Mouse (Mus musculus) forebrain, embryonic 12.5 days (tissue): Measurements from ENCODE around the gene Zfp639. TPM values are rescaled to one million over a fixed set of nuclear protein-coding genes. Genes with fewer than 3 reads are reported as not detected.

Source experiments
- ATAC-seq: fragments of 200-750 bp; cut with Nextera tagmentation; 2 replicates; pipeline ENCODE4 v1.8.0; 2017; ENCODE audit warnings: moderate TSS enrichment; ENCODE audit not compliant: low FRiP score
- H3K27ac ChIP-seq: fragments of 300-500 bp; sonication (generic); 2 replicates; pipeline ENCODE4 v1.5.1; 2016; ENCODE audit warnings: mild to moderate bottlenecking
- H3K27me3 ChIP-seq: fragments of 300-500 bp; sonication (generic); 2 replicates; pipeline ENCODE4 v1.6.1; 2016; ENCODE audit warnings: mild to moderate bottlenecking
- H3K36me3 ChIP-seq: fragments of 300-500 bp; sonication (generic); replicated peaks from 2 replicates; pipeline ENCODE4 v1.6.1; 2016; ENCODE audit warnings: mild to moderate bottlenecking
- H3K4me1 ChIP-seq: fragments of 300-500 bp; sonication (generic); 2 replicates; pipeline ENCODE4 v1.6.1; 2016
- H3K4me2 ChIP-seq: fragments of 300-500 bp; sonication (generic); 2 replicates; pipeline ENCODE4 v1.6.1; 2016; ENCODE audit warnings: mild to moderate bottlenecking, moderate library complexity
- H3K4me3 ChIP-seq: fragments of 300-500 bp; sonication (generic); replicated peaks from 2 replicates; pipeline ENCODE4 v1.5.1; 2016; ENCODE audit warnings: mild to moderate bottlenecking
- H3K9ac ChIP-seq: fragments of 300-500 bp; sonication (generic); 2 replicates; pipeline ENCODE4 v1.6.1; 2016; ENCODE audit warnings: mild to moderate bottlenecking
- H3K9me3 ChIP-seq: fragments of 300-500 bp; sonication (generic); 2 replicates; pipeline ENCODE4 v1.6.1; 2016
- WGBS: fragments of 180-500 bp; shearing (Covaris S2); methylation state at CpG from one replicate; pipeline ENCODE4 v1.1.7; 2016; 5-methylcytosine and 5-hydroxymethylcytosine counted together
- polyA plus RNA-seq: library from polyadenylated mRNA; unstranded; fragments of >200 nt; fragmentation: Nextera tagmentation; extraction: Ambion mirVana; gene quantifications from 2 replicates; pipeline ENCODE4 v1.2.1, GENCODE M21; 2016

Gene Zfp639
- polyA plus RNA-seq = 43.3 and 46.5 TPM in 2 replicates

DNA sequence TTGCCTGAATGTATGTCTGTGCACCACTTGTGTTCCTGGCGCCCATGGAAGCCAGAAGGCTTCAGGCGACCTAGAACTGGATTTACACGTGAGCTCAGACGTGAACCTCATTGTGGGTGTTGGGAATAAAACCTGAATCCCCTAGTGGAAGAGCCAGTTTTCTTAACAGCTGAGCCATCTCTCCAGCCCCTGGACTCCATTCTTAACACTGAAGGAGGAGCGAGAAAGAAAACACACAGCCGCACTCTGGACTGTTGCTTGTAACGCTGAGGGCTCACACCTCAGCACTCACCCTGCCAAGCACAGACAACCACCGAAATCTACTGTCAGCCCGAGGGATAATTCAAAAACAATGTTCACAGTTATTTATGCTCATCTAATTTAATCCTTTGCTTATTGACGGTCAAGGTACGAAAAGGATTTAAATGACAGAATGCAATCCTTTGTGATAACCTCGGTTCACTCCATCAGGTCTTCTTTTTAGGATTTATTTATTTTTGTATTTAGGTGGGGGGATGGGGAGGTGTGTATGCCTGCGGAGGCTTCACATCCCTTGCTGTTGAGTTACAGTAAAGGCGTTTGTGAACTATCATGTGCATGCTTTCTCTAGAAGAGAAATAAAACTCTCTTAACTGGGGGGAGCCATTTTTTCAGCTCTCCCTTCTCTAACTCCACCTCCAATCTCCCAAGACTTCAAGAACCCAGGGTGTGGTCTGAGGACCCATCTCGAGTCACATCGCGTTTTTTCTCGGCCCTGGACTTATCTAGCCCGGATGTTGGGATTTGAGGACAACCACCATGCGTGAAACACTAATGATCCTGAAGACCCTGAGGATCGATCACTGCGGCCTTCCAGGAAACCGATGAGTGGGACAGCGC lies at the start of gene Zfp639:
Gene Zfp639 (plus strand): TSS at position 764 of the 879 bp plus-strand sequence.
- ATAC-seq = peak; percentile 5; the same call in 1 of the 2 replicates
- 8% methylated on average over 24 of the region's 24 CpGs for WGBS

DNA sequence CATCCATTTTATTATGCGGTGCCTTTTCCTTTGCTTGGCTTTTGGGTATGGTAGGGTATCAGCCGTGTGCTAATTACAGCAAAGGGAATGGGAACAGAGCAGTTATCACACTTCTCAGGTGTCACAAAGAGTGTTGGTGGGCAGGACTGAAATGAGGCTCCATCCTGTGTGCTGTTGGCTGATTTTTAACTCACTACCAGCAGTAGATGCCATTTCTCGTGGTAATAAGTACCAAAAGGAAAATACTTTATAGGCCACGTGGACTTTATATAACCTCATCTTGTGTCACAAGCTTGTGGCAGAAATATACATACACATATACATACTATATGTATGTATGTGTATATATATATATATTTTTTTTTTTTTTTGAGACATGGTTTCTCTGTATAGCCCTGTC lies 42.7 kb upstream of the Zfp639 start:
- Histone ChIP-seq H3K4me3 (no peak overlapping the region), H3K27me3 (no peaks in the 10 kb centered on the region), H3K36me3 (peaks cover 16% of the 10 kb centered on the region), H3K27ac (no peak overlapping the region), H3K9me3 (no peaks in the 10 kb centered on the region), H3K9ac (no peak overlapping the region), H3K4me2 (no peak overlapping the region), H3K4me1 (no peaks in the 10 kb centered on the region; the same call in 1 of the 2 replicates)
- WGBS = 90% methylated on average over 4 of the region's 4 CpGs
- no peak for ATAC-seq

More for the DNA sequence above, at the start of gene Zfp639:
- Histone ChIP-seq H3K4me3 (peak within 1 kb of the TSS; percentile 93), H3K27me3 (no peaks in the 10 kb centered on the region), H3K27ac (peak within 1 kb of the TSS; percentile 83), H3K4me2 (peak within 1 kb of the TSS; percentile 70), H3K9ac (peak within 1 kb of the TSS; percentile 92), H3K36me3 (peaks cover 4% of the 10 kb centered on the region; the same call in 1 of the 2 replicates), H3K4me1 (peaks cover 33% of the 10 kb centered on the region), H3K9me3 (no peaks in the 10 kb centered on the region)

DNA sequence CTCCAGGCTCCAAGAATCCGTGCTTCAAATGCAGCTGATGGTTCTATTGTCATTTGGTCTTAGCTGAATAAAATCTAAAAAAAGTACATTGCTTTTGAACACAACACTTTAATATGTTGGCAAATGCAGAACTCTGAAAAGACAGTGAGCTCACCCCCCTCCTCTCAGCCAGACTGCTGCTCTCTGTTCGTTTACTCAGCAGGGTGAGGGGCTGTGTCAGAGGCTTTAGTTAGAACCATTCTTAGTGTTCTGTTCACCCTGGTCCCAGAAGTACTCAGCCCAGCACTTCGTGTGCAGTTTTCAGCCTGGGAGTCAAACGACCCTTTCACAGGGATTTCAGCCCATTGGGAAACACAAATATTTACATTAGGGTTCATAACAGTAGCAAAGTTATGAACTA lies 41.6 kb upstream of the Zfp639 start:
- Histone ChIP-seq H3K9me3 (no peaks in the 10 kb centered on the region), H3K27ac (no peak overlapping the region), H3K36me3 (peaks cover 6% of the 10 kb centered on the region; the same call in 1 of the 2 replicates), H3K4me3 (no peak overlapping the region), H3K27me3 (no peaks in the 10 kb centered on the region), H3K9ac (no peak overlapping the region), H3K4me2 (no peak overlapping the region), H3K4me1 (no peaks in the 10 kb centered on the region; the same call in 1 of the 2 replicates)
- ATAC-seq = no peak
- 81% methylated on average over 4 of the region's 4 CpGs for WGBS

DNA sequence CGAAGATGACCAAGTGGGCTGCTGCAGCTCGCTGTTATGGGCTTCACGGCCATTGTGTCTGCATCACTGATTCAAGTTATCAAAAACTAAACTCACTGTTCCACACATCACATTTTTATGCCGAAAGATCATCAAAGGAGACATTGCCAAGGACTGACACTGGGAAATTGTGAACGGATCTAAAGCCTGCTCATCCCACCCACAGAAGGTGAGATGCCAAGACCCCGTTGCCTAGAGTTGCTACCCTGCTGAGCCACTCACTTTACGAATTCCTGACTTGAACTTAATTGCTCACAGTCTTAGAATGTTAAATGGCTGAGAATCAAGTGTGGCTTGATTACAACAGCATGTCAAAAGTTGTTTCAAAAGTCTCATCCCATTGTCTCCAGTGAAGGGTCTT lies 39.6 kb upstream of the Zfp639 start:
- no peak for ATAC-seq
- no peaks in the 10 kb centered on the region for H3K27me3 ChIP-seq
- no peaks in the 10 kb centered on the region for H3K36me3 ChIP-seq
- WGBS = 78% methylated on average over 7 of the region's 7 CpGs
- no peak overlapping the region for H3K4me2 ChIP-seq
- no peaks in the 10 kb centered on the region; the same call in 1 of the 2 replicates for H3K4me1 ChIP-seq
- no peak overlapping the region for H3K9ac ChIP-seq
- no peaks in the 10 kb centered on the region for H3K9me3 ChIP-seq
- H3K27ac ChIP-seq = no peak overlapping the region
- H3K4me3 ChIP-seq = no peak overlapping the region

DNA sequence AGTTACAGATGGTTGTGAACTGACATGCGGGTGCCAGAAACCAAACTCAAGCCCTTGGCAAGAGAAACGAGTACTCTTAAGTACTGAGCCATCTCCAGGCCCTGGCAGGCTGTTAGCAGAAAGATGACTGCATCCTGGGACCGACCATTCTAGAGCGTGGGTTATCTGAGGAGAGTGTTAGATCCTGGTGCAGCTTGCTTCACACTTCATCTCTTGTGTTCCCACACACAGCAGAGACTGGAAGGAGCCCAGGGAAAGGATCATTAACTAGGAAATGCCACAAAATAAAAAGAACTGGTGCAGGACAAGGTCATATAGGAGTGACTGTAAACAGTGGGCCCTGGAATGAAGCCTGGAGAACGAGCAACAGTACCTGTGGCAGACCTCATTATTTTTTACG lies 39.0 kb upstream of the Zfp639 start:
- no peak overlapping the region for H3K4me3 ChIP-seq
- H3K27me3 ChIP-seq = no peaks in the 10 kb centered on the region
- H3K9me3 ChIP-seq = no peaks in the 10 kb centered on the region
- no peaks in the 10 kb centered on the region; the same call in 1 of the 2 replicates for H3K4me1 ChIP-seq
- no peaks in the 10 kb centered on the region for H3K36me3 ChIP-seq
- no peak for ATAC-seq
- H3K27ac ChIP-seq = no peak overlapping the region
- H3K4me2 ChIP-seq = no peak overlapping the region
- WGBS = 90% methylated on average over 6 of the region's 6 CpGs
- H3K9ac ChIP-seq = no peak overlapping the region

DNA sequence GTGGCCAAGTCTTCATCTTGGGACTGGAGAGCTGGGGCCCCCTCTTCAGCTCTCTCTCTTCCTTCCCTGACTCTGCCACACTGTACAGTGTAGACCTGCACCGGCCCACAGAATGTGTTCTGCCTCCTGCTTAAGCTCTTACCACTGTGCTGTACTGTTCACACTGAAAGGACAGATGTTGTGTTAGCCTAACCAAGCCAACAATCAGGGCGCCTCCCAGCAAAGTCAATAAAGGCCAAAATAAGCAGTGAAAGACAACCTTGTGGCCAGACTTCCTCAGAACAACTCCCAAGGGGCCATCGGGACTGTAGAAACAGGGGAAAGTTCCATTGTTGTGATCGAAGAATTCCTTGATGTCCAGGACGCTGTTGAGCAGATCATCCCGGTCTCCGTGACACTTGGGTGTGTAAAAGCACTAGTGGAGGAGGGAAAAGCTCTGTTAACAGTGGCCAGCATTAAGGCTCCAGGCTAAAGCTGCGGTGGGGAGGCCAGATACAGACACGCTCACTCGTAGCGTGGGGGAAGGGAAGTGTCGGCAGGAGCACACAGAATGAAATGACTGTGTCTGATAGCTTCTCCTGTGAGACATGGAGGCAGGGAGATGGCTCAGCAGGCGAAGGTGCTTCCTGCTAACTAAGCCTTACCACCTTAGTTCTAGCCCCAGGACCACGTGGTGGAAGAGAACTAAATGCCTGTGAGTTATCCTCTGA lies 37.7 kb upstream of the Zfp639 start:
- H3K36me3 ChIP-seq = no peaks in the 10 kb centered on the region
- 87% methylated on average over 14 of the region's 14 CpGs for WGBS
- H3K27ac ChIP-seq = no peak overlapping the region
- H3K4me3 ChIP-seq = no peak overlapping the region
- no peaks in the 10 kb centered on the region; the same call in 1 of the 2 replicates for H3K4me1 ChIP-seq
- no peak overlapping the region for H3K9ac ChIP-seq
- ATAC-seq = no peak
- no peak overlapping the region for H3K4me2 ChIP-seq
- no peaks in the 10 kb centered on the region for H3K27me3 ChIP-seq
- H3K9me3 ChIP-seq = no peaks in the 10 kb centered on the region

DNA sequence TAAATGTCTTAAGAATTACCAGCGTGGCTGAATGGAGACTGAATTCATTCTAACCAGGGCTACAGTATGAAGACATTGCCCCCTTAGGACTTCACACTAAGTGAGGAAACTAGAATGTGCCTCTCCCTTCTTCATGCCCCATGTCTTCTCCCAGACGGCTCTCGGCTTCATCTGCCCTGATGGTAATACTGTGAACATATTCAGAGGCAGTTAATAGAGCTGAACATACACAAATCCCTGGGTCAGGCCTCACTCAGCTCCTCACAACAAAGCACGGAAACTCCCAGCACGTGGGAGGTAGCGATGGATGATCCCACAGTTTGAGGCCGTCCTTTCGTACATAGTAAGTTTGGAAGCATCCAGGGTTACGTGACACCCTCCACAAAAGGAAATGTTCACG lies 36.9 kb upstream of the Zfp639 start:
- ATAC-seq = no peak
- H3K4me3 ChIP-seq = no peak overlapping the region
- no peaks in the 10 kb centered on the region; the same call in 1 of the 2 replicates for H3K4me1 ChIP-seq
- WGBS = 90% methylated on average over 10 of the region's 10 CpGs
- H3K4me2 ChIP-seq = no peak overlapping the region
- H3K9me3 ChIP-seq = no peaks in the 10 kb centered on the region
- H3K27me3 ChIP-seq = no peaks in the 10 kb centered on the region
- H3K36me3 ChIP-seq = no peaks in the 10 kb centered on the region
- H3K9ac ChIP-seq = no peak overlapping the region
- H3K27ac ChIP-seq = no peak overlapping the region

DNA sequence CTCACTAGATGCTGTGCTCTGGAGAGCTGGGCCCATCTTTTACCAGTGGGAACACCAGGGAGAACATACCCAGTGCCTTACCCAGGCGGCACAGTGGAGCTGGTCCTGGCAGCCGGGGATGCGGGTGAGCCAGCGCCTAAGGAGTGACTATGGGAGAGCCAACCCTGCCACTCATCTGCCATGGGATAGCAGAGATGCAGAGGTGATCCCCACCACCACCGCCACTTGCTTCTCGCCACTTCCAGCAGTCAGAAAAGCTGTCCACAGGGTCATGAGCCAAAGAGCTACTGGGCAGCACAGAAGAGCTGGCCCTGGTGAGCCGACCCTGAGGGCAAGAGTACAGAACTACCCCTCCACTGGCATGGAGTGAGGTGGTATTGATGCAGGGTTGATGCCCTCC lies 30.1 kb upstream of the Zfp639 start:
- H3K27ac ChIP-seq = no peak overlapping the region
- H3K36me3 ChIP-seq = no peaks in the 10 kb centered on the region
- H3K4me3 ChIP-seq = no peak overlapping the region
- ATAC-seq = no peak
- no peaks in the 10 kb centered on the region for H3K4me1 ChIP-seq
- H3K9me3 ChIP-seq = no peaks in the 10 kb centered on the region
- WGBS = 90% methylated on average over 7 of the region's 7 CpGs
- no peak overlapping the region for H3K4me2 ChIP-seq
- no peak overlapping the region for H3K9ac ChIP-seq
- H3K27me3 ChIP-seq = no peaks in the 10 kb centered on the region

DNA sequence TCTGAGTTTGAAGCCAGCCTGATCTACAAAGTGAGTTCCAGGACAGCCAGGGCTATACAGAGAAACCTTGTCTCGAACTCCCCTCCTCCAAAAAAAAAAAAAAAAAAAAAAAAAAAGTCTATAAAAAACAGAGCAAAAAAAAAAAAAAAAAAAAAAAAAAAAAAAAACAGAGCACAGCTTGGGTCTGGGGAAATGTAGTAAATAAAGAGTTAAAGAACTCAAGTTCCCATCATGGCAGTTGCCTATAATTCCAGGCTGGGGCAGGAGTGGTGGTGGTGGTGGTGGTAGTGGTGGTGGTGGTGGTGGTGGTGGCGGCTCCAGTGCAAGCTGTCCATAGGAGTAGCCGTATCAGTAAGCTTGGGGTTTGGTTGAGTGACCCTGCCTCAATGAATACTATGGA lies 27.0 kb upstream of the Zfp639 start:
- WGBS = 79% methylated on average over 3 of the region's 3 CpGs
- ATAC-seq = no peak

DNA sequence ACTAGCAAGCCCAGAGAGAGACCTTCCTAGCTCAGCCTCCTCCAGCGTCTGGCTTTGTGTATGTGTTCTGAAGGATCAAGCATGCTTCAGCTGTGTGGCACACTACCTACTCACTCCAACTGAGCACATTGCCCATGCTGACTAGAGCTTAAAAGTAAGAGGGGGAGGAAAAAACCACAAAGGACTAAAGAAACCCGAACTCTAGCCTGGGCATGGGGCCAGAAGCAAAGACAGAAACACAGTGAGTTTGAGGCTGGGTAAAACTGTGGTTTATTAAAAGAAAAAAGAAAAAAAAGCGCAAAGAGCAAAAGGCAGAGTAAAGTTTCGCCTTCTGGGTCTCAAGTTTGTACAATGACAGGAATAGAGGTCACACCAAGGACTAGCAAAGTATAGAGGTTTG lies 23.5 kb upstream of the Zfp639 start:
- Histone ChIP-seq H3K4me2 (no peak overlapping the region), H3K27ac (no peak overlapping the region), H3K9ac (no peak overlapping the region), H3K4me3 (no peak overlapping the region), H3K36me3 (no peaks in the 10 kb centered on the region), H3K9me3 (no peaks in the 10 kb centered on the region), H3K27me3 (no peaks in the 10 kb centered on the region), H3K4me1 (no peaks in the 10 kb centered on the region)
- ATAC-seq = no peak
- 84% methylated on average over 4 of the region's 4 CpGs for WGBS

More for the DNA sequence above, 27.0 kb upstream of the Zfp639 start:
- no peak overlapping the region for H3K4me2 ChIP-seq
- H3K4me3 ChIP-seq = no peak overlapping the region
- H3K36me3 ChIP-seq = no peaks in the 10 kb centered on the region
- H3K27ac ChIP-seq = no peak overlapping the region
- H3K9ac ChIP-seq = no peak overlapping the region
- no peaks in the 10 kb centered on the region for H3K4me1 ChIP-seq
- H3K9me3 ChIP-seq = no peaks in the 10 kb centered on the region
- no peaks in the 10 kb centered on the region for H3K27me3 ChIP-seq

DNA sequence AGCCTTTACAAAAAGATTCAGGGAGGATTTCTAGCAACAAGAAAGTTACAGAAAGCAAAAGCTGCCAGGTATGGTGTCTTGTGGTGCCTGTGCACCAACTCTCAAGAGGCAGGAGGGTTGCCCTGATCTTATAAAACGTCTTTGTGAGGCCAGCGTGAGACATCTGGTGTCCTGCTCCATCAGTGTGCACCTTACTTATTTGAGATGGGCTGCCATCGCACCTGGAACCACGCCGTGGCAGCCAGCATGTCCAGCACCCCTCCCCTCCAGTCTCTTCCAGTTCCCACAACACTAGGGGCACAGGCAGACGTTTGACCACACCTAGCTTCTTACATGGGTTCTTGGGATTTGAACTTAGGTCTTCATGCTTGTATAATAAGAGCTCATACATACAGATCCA lies 21.9 kb upstream of the Zfp639 start:
- no peak overlapping the region for H3K4me3 ChIP-seq
- no peak overlapping the region for H3K4me2 ChIP-seq
- no peaks in the 10 kb centered on the region for H3K27me3 ChIP-seq
- 83% methylated on average over 6 of the region's 6 CpGs for WGBS
- H3K9me3 ChIP-seq = no peaks in the 10 kb centered on the region
- ATAC-seq = no peak
- no peak overlapping the region for H3K27ac ChIP-seq
- H3K36me3 ChIP-seq = no peaks in the 10 kb centered on the region
- no peak overlapping the region for H3K9ac ChIP-seq
- H3K4me1 ChIP-seq = no peaks in the 10 kb centered on the region

DNA sequence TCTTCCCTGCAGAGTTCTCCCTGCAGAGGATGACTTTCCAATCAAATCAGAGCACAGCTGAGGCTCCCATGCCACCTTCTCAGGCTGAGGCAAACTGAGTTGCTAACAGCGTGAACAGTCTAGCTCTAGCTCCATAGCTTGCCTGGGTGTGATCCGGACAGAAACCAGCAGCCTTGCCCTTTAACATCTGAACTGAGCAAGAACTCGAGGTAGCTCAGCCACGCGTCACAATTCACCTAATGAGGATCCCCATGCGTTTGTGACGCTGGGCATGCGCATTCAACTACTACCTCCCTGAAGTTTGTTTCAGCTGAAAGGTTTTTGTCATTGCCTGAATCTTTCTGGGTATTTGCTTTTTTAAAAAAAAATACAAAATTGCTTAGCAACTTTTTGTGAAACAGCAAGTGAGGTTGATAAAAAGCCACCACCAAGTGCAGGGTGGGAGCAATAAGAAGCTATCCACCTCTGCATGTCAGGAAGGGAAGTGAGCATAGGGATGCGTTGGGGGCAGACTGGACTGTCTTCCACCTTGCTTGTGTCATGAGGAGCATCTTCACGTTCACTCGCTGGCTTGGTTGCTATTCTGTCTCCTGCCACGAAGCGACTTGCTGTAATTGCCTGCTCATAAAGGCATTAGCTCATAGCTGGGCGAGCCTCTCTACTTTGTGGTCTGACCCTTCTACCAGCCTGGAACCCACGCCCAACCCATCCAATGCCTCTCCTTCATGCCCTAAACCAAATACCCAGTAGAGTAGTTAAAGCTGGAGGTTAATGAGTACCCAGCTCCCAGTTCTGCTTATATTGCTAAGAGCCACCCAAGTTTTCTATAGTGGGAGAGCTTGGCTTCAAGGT lies 19.8 kb upstream of the Zfp639 start:
- Histone ChIP-seq H3K36me3 (no peaks in the 10 kb centered on the region), H3K9me3 (no peaks in the 10 kb centered on the region), H3K27me3 (no peaks in the 10 kb centered on the region), H3K4me1 (peaks cover 4% of the 10 kb centered on the region), H3K4me2 (no peak overlapping the region), H3K9ac (no peak overlapping the region), H3K4me3 (no peak overlapping the region), H3K27ac (no peak overlapping the region)
- WGBS = 88% methylated on average over 15 of the region's 15 CpGs
- no peak for ATAC-seq
